Mouse (Mus musculus) liver, adult 2 months (tissue): ENCODE measurements around the gene Dgkb.

Experiments used
- CTCF ChIP-seq: fragments of 200-500 bp; IDR thresholded peaks from 2 replicates; pipeline ENCODE4 v1.5.1; 2011; ENCODE audit warnings: low read depth, low read length, control low read depth
- POLR2A ChIP-seq: fragments of 200-500 bp; IDR thresholded peaks from 2 replicates; pipeline ENCODE4 v1.6.1; 2011; ENCODE audit warnings: low read length, control low read depth; ENCODE audit not compliant: insufficient read depth; ENCODE audit errors: extremely low read depth

DNA sequence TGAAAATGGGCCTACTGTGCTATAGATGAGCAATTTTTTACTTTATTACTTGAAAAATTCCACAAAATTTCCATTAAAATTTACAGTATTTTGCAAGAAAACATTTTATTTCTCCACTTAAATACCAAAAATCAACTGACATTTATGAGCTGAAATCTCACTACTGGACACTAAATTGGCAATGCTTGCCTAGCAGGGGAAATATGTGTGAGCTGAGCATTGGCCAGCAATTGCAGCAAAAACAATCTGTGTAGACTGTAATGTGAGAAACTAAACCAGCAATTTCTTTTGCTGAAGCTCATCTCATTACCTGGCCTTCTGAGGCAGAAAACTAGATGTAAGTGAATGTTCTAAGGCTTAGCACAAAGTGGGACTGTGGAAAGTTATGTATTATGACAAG, 651.1 kb downstream of the Dgkb start:
- TF ChIP-seq CTCF (no peak), POLR2A (no peak)
